Mouse (Mus musculus) adrenal gland, postnatal 0 days (tissue): ENCODE data around the gene Pitx1. TPM values are rescaled to one million over a fixed set of nuclear protein-coding genes. Genes with fewer than 3 reads are reported as not detected.

Source experiments
- polyA plus RNA-seq: library from polyadenylated mRNA; unstranded; fragments of >200 nt; fragmentation: Nextera tagmentation; extraction: Ambion mirVana; gene quantifications from 2 replicates; pipeline ENCODE4 v1.2.1, GENCODE M21; 2015

Gene Pitx1
- polyA plus RNA-seq = 0.07 and 0.08 TPM in 2 replicates

DNA sequence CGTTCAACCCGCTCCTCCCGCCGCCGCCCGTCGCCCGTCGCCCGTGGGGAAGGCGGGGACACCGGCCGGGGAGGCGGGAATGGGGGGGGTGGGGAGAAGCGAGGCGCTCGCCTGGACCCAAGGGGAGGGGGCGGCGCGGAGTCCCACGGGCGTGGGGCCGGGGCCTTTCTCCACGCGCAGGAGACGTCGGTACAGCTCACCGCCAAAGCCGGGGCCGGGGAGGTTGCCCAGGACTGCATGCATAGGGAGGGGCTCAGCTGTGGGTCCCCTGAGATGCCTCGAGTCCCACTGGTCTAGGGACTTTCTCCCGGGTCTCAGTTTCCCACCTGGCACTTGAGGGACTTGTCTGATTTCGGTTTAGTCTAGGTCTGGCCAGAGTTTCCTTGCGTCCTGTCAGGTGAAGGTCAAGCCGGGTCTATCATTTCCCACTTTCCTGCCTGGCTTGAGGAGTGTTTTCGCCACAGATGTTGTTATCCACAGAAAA is at the start of gene Pitx1:
Gene Pitx1 (minus strand): TSS at position 51 of the 484 bp plus-strand sequence.

DNA sequence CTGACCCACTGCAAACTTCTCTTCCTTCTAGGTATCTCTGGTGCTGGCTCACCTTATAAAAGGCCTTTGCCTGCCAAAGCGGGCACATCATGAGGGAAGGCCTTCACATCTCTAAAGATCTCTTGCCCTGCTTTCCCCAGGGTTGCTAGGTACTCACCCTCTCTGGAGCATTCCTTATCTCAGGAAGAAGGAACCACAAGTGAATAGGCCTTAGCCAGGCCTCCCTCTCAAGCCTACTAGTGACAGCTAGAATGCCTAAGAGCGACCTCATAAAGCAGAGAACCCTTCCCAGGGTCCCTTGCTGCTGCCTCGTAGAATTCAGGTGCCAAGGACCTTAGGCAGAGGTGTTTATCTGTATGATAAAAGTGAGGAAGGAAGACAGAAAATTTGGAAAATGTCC is 51.7 kb downstream of the Pitx1 start, which contains the start of gene Catsper3:
Gene Catsper3 (plus strand): TSS at position 301 of the 400 bp plus-strand sequence.

Other genes starting within 250 kb of the Pitx1 start
- 20.5 and 21.5 TPM in 2 replicates for gene B4galt7, start 236.3 kb downstream of the Pitx1 start, polyA plus RNA-seq
- gene Caml, start 213.2 kb downstream of the Pitx1 start, polyA plus RNA-seq = 62.8 and 62.9 TPM in 2 replicates
- 13.0 and 17.6 TPM in 2 replicates for gene Ddx46, start 201.2 kb downstream of the Pitx1 start, polyA plus RNA-seq
- 29.4 and 31.3 TPM in 2 replicates for gene B230219D22Rik, start 143.1 kb downstream of the Pitx1 start, polyA plus RNA-seq
- 107 and 125 TPM in 2 replicates for gene Txndc15, start 121.5 kb downstream of the Pitx1 start, polyA plus RNA-seq
- 96.1 and 103 TPM in 2 replicates for gene Pcbd2, start 108.8 kb downstream of the Pitx1 start, polyA plus RNA-seq
- 0.16 and 0.17 TPM in 2 replicates for gene Catsper3, start 51.6 kb downstream of the Pitx1 start, polyA plus RNA-seq